Mouse (Mus musculus) embryonic fibroblast, embryonic 13.5 days (primary cell): ENCODE measurements around the gene Pgap1.

Source experiments
- CTCF ChIP-seq: IDR thresholded peaks from 2 replicates; pipeline ENCODE4 v1.5.1; 2011; ENCODE audit warnings: mild to moderate bottlenecking, control low read depth, low read length, moderate library complexity, borderline replicate concordance; ENCODE audit not compliant: insufficient read depth
- POLR2A ChIP-seq: IDR thresholded peaks from 2 replicates; pipeline ENCODE4 v1.6.1; 2011; ENCODE audit warnings: low read depth, mild to moderate bottlenecking, control low read depth, low read length, moderate library complexity

- TF ChIP-seq CTCF (no peak), POLR2A (no peak)
Observed at GRCm38 (mm10) chr1:54585278-54585846, 27.9 kb upstream of the Pgap1 start.
